Mouse (Mus musculus) frontal cortex, adult (tissue): Measurements from ENCODE around the gene Miga2.
A peak's percentile ranks its signal among the peaks of the same experiment; 100 is the strongest.
"Not testable (repeated sequence)": the region's sequence is repeated elsewhere in the genome, so short reads cannot be mapped to it uniquely, and the experiment has no call there.

ENCODE experiments used
- ATAC-seq: cut with Nextera tagmentation; 2 replicates; pipeline ENCODE4 v1.9.2; 2017; ENCODE audit warnings: mild to moderate bottlenecking, moderate library complexity, mixed read lengths; ENCODE audit not compliant: low TSS enrichment

Gene Miga2

DNA sequence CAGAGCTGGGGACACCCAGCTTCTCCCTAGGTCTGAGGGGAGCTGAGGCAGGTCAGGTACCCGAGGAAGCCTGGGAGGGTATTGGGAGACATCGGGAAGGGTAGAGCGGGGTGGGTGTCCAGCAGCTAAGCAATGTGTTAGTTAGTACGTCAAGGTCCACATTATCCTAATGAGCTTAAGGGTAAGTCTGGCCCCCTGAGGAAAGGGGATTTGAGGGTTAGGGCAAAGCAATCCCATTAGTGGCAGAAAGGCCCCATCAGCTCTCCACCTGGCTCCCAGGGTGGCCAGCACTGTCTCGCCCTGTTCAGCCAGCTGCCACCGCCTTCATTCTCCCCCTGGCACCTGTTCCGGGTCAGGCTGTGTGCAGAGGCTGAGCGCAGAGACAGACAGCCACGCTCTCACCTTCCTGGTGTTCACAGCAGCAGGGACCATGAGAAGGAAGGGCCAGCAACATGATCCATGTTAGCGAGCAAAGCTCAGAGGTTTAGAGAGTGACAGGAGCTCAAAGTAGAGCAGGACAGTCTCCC is 34.0 kb downstream of the Miga2 start:
- ATAC-seq, result no peak

- peak; percentile 10; the same call in 1 of the 2 replicates for ATAC-seq
Observed at GRCm38 (mm10) chr2:30399191-30400171, 35.4 kb downstream of the Miga2 start.

DNA sequence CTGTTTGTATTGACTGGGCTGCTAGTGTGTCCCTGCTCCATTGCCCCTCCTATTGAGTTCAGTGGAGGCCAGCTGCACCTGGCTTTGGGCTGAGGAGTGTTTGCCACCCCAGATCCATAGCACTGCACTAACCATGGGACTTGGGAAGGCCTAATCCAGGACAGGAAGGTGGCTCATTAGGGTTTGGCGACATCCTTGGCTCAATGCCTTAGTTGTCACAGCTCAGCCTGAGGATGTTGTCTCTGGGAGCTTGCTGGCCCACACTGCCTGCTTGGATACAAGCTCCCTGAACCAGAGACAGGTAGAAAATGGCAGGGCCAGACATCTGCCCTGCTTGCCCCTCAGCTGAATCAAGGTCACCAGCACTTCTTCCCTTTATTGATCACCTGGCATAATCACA is 37.5 kb downstream of the Miga2 start:
- ATAC-seq, result no peak

- no peak for ATAC-seq
Observed at GRCm38 (mm10) chr2:30402351-30402826, 38.4 kb downstream of the Miga2 start.

GRCm38 (mm10) chr2:30402843-30403242 is 38.8 kb downstream of the Miga2 start:
- ATAC-seq, result no peak

DNA sequence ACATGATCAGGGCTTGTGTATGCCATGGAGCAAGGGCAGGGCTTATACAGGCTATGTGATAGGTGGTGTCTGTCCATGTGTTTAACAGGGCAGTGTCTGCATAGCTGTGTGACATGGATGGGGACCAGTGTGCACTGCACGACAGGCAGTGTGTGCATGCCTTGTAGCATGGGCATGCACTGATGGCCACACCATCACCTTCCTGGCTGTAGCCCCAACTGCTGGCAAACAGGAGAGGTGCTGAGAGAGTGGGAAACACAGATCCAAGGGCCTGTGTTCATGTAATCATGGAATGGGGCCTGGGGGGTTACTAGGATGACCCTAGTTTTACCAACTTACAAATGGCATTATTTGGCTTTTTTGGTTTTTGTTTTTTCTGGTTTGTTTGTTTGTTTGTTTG is 39.8 kb downstream of the Miga2 start:
- ATAC-seq, result no peak

DNA sequence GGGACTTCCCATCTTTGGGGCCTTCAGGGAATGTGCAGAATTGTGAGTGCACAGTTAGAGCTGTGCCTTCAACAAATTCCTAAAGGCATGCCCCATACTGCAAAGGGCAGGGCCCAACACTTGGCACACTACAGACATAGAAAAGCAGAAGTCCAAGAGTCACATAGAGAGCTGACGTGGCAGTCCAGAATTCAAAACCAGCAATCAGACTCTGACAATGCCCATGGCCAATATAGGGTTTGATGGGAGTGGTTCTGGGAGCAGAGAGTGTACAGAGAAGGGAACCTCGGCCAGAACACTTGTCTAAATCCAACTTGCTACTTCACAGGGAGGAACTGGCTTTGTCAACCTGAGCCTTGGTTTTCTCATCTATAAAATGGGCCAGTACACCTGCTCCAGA is 43.2 kb downstream of the Miga2 start:
- no peak for ATAC-seq

DNA sequence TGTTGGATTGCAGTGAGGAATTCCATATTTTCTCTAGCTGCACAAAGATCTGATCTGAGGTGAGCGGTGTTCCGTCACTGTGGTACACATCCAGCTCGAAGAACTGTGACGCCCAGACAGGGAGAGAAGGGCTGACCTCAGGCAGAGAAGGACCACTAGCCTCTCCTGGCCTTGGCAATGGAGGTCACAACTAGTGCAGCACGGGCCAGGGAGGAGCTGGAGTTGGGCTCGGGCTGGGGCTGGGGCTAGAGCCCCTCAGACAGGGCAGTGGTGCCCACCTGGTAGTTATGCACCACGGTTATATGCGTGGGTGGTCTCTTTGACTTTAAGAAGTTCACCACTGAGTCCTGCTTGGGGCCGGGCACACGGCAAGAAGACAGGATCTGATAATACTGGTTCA is 43.7 kb downstream of the Miga2 start:
- ATAC-seq, result no peak

DNA sequence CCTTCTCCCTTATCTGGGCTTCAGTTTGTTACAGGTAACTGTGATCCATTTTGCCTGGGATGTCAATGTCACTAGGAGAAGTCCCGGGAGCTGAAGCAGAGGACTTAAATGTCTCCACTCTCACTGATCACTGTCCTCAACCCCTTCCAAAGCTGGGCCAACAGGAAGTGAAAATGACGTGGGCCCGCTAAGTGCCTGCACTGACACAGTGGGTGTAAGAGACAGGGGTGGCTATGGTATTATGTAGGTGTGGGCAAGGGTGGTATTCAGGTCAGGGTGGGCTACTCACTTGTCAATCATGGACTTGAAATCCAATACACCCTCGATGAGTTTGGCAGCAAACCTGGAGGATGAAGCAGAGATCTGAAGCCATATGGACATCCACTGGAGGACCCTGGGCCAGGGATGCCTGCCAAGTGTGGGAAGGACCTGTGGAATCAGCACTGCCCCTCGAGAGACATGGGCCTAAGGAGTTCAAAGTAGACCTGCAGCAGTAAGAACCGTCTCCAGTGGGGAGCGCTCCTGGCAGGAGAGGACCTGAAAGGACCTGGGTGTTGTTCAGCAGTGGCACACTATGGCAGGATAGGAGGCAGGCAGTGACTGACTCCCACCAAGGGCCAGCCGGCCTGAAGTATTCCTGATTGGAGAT is 44.5 kb downstream of the Miga2 start:
- ATAC-seq, result no peak

GRCm38 (mm10) chr2:30409454-30410176 is 45.6 kb downstream of the Miga2 start:
- ATAC-seq, result no peak

DNA sequence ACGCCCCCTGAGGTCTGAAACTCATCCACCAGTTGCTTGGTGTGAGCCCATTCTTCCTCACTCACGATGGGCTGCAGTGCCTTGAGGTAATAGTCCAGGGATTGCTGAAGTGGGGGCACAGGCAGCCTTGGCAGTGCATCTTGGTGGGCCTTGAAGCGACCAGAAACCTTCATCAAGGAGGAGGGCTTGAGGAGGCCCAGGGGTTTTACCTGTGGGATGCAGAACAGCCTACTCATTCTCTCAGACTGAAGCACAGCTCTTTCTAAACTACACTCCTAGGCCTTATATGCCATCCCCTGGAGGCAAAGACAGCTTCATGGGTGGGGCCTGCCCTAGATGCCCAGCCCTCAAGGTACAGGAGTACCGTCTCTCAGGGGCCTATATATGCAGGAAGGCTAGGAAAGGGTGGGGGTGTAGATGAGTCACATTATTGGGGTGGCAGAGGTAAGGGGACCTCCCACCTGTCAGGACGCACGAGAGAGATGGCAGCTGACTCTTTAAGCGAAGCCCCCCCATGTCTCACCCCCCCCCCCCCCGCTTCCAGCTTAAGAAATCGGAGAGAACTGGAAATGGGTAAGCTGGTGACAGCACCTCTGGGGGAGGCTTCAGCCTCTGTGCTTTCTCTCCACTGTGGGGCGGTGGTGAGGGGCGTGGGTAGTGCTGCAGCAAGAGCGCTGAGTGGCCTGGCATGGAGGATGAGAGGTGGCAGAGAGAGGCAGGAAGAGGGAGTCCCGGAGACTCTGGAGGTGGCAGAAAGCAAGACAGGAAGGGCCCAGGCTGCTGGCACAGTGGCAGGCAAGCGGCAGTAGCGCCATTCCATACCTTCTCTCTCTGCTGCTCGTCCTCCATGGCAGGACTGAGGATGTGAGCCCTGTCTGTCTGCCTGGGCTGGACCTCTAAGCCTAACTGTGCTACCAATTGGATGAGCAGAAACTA is 49.3 kb downstream of the Miga2 start:
- peak; percentile 33 for ATAC-seq

DNA sequence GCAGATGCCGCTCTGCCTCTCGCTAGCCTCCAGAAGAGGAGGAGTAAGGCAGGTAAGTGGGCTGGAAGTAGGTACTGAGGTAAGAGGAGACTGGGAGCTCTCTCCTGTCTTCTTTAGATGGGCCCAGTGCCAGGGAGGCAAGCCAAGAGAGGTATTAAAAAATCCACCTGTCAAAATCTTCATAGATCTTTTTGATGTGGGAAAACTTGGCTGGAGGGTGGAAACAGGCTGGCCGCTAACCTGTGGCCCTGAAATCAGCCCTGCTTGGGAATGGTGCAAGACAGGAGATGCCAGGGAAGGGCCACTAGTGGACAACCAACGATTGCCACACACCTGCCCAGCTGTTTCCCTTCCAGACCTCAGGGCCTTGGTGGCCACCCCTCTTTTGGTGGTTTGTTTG is 50.1 kb downstream of the Miga2 start:
- 0 out of 2 replicates have a peak, but pooled peaks have one; percentile 2 for ATAC-seq

DNA sequence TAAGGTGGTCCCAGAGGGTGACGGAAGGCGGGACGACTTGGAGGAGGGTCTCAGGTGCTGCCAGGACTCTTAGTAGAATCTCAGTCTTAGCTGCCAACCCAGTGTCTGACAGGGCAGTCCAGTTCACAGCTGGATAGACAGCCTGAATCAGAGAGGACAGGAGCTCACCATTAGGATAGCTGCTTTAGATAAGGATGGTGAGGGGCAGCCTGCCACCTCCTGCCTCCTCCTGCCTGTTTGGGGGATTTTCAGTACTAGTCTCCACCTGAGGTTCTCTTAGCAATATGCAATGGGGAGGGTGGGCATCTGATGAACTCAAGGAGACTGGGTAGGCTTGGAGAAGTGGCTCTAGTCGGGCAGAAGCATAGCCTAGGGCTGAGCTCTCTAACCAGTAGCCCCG is 50.6 kb downstream of the Miga2 start:
- no peak for ATAC-seq

DNA sequence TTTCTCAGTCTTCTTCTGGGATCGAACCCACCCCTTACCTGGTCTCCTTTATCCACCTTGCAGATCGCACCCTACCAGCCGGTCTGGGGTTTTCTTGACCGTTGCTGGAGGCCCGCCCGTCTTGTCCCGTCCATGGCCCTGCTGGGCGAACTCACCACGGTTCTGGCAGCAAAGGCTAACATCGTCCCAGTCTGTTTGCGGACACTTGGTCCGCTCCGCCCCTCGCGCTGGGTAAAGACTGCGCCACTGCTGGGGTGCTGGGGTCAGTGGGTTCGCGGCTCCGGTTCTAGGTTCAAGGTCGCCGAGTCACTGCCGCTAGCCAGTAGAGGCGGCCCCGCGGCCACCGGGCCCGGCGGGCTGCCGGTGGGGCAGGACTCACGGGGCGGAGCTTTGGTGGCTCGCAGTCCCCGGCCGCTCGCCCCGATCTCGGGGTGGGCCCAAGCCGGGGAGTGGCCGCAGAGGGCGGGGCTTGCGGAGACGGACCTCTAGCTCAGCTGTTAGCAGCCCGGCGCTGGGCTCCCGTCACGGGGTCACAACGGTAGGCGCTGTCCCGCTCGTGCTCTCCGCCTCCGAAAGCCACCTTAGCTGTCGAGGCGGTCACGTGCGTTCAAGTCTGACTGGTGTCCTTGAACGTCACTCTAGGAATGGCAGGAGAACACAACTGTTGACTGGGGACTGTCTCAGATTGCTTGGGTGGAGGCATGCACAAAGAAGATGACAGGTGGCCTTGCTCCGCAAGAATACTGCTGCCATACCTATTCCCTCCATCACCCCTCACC is 51.3 kb downstream of the Miga2 start, which contains the start of gene Crat:
Crat (minus strand) TSS at position 657 of the 779 bp plus-strand sequence.
- ATAC-seq, result peak; percentile 65

- ATAC-seq, result peak; percentile 71
Observed at GRCm38 (mm10) chr2:30415936-30416648, 52.1 kb downstream of the Miga2 start, which contains the start of gene Ptpa. Gene Ptpa, plus strand, starts transcription at chr2:30416039.

DNA sequence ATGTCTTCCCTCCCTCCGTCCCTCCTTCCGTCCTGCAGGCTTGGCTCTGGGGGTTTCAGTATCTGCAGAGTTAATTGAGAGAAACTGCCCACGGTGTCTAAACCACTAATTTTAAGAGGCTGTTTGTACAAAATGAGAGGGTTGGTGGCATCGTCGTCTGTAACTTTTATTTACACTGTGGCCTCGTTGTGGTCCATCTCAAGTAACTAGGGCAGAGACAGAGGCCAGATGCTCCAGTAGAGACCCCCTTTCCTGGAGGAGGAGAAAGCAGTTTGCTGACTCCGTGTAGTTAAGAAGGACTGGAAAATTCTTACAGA is 52.6 kb downstream of the Miga2 start:
- ATAC-seq, result no peak

DNA sequence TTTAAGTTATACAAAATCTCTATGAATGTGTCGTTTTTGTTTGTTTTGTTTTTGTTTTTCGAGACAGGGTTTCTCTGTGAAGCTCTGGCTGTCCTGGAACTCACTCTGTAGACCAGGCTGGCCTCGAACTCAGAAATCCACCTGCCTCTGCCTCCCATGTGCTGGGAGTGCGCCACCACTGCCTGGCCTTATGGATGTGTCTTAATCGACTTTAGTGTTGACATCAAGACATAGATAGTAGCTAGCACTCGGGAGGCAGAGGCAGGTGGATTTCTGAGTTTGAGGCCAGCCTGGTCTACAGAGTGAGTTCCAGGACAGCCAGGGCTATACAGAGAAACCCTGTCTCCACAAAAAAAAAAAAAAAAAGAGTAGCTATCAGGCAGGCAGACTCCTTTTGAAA is 53.1 kb downstream of the Miga2 start:
- ATAC-seq, result not testable (repeated sequence)

GRCm38 (mm10) chr2:30417595-30418165 is 53.6 kb downstream of the Miga2 start:
- no peak for ATAC-seq

DNA sequence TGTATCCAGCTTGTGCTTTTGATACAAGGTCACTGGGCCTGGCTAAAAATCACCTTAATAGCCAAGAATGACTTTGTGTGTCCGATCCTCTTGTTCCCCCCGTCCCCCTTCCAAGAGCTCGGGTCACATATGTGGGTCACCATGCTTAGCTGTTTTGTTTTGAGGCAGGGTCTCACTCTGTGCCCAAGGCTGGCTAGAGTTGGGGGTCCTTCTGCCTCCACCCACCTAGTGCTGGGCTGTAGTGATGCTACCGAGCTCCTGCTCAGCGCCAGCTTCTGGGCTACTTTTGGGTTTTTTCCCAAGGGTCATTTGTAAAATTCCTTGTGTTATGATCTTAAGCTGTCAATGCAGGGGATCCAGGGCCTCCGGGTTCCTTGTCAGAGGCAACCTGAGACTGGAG is 54.2 kb downstream of the Miga2 start:
- ATAC-seq, result no peak
